Mouse (Mus musculus): ENCODE measurements around the gene Hpse2. TPM values are rescaled to one million over a fixed set of nuclear protein-coding genes. Genes with fewer than 3 reads are reported as not detected.
A peak's percentile ranks its signal among the peaks of the same experiment; 100 is the strongest.

Gene Hpse2
- polyA plus RNA-seq, 1 experiment: not detected

GRCm38 (mm10) chr19:42750196-42750595, 638.0 kb downstream of the Hpse2 start:
- TF ChIP-seq CTCF (IDR thresholded peaks at IDR 0.05; ENCODE audit: insufficient read depth, low read depth, low read length) (no peak), POLR2A (IDR thresholded peaks at IDR 0.05; ENCODE audit: insufficient read depth, low read depth, low read length) (no peak)
- Histone ChIP-seq H3K27ac (ENCODE audit: insufficient read depth, low read depth, low read length) (no peak overlapping the region), H3K4me3 (ENCODE audit: insufficient read depth, low read depth, low read length) (no peak overlapping the region), H3K4me1 (ENCODE audit: control insufficient read depth, insufficient read depth, low read length) (peaks cover 10% of the 10 kb centered on the region)
- 94% methylated on average over 11 of the region's 11 CpGs for WGBS

- Histone ChIP-seq H3K4me3 (ENCODE audit: insufficient read depth, low read depth, low read length) (no peak overlapping the region), H3K27ac (ENCODE audit: insufficient read depth, low read depth, low read length) (no peak overlapping the region), H3K4me1 (ENCODE audit: control insufficient read depth, insufficient read depth, low read length) (peaks cover 6% of the 10 kb centered on the region)
- whole genome bisulfite sequencing: 92% methylated on average over 8 of the region's 8 CpGs
- no peak for TF ChIP-seq CTCF (IDR thresholded peaks at IDR 0.05; ENCODE audit: insufficient read depth, low read depth, low read length)
- no peak for TF ChIP-seq POLR2A (IDR thresholded peaks at IDR 0.05; ENCODE audit: insufficient read depth, low read depth, low read length)
Observed at GRCm38 (mm10) chr19:42746702-42747101, 641.5 kb downstream of the Hpse2 start.

GRCm38 (mm10) chr19:42745869-42746224, 642.3 kb downstream of the Hpse2 start:
- Histone ChIP-seq H3K4me1 (ENCODE audit: control insufficient read depth, insufficient read depth, low read length) (peaks cover 10% of the 10 kb centered on the region), H3K27ac (ENCODE audit: insufficient read depth, low read depth, low read length) (no peak overlapping the region), H3K4me3 (ENCODE audit: insufficient read depth, low read depth, low read length) (no peak overlapping the region)
- no peak for TF ChIP-seq POLR2A (IDR thresholded peaks at IDR 0.05; ENCODE audit: insufficient read depth, low read depth, low read length)
- no peak for TF ChIP-seq CTCF (IDR thresholded peaks at IDR 0.05; ENCODE audit: insufficient read depth, low read depth, low read length)
- WGBS: 89% methylated on average over 4 of the region's 4 CpGs

- Histone ChIP-seq H3K27ac (ENCODE audit: insufficient read depth, low read depth, low read length) (no peak overlapping the region), H3K4me1 (ENCODE audit: control insufficient read depth, insufficient read depth, low read length) (peaks cover 10% of the 10 kb centered on the region), H3K4me3 (ENCODE audit: insufficient read depth, low read depth, low read length) (no peak overlapping the region)
- 71% methylated on average over 9 of the region's 9 CpGs for WGBS
- TF ChIP-seq CTCF (IDR thresholded peaks at IDR 0.05; ENCODE audit: insufficient read depth, low read depth, low read length): no peak
- no peak for TF ChIP-seq POLR2A (IDR thresholded peaks at IDR 0.05; ENCODE audit: insufficient read depth, low read depth, low read length)
Observed at GRCm38 (mm10) chr19:42745084-42745868, 642.9 kb downstream of the Hpse2 start.

- TF ChIP-seq CTCF (IDR thresholded peaks at IDR 0.05; ENCODE audit: insufficient read depth, low read depth, low read length) (peak; percentile 64), POLR2A (IDR thresholded peaks at IDR 0.05; ENCODE audit: insufficient read depth, low read depth, low read length) (no peak)
- WGBS: 18% methylated on average over 4 of the region's 4 CpGs
Observed at GRCm38 (mm10) chr19:42744162-42744586, 644.0 kb downstream of the Hpse2 start.

GRCm38 (mm10) chr19:42743261-42743660, 644.9 kb downstream of the Hpse2 start:
- H3K4me3 ChIP-seq (ENCODE audit: insufficient read depth, low read depth, low read length): no peak overlapping the region
- TF ChIP-seq POLR2A (IDR thresholded peaks at IDR 0.05; ENCODE audit: insufficient read depth, low read depth, low read length): no peak
- TF ChIP-seq CTCF (IDR thresholded peaks at IDR 0.05; ENCODE audit: insufficient read depth, low read depth, low read length): no peak
- 45% methylated on average over 16 of the region's 16 CpGs for WGBS
- no peak overlapping the region for H3K27ac ChIP-seq (ENCODE audit: insufficient read depth, low read depth, low read length)
- H3K4me1 ChIP-seq (ENCODE audit: control insufficient read depth, insufficient read depth, low read length): peaks cover 10% of the 10 kb centered on the region

More at GRCm38 (mm10) chr19:42744162-42744586, 644.0 kb downstream of the Hpse2 start:
- Histone ChIP-seq H3K27ac (ENCODE audit: insufficient read depth, low read depth, low read length) (no peak overlapping the region), H3K4me3 (ENCODE audit: insufficient read depth, low read depth, low read length) (no peak overlapping the region), H3K4me1 (ENCODE audit: control insufficient read depth, insufficient read depth, low read length) (peaks cover 10% of the 10 kb centered on the region)

GRCm38 (mm10) chr19:42741884-42742283, 646.3 kb downstream of the Hpse2 start:
- no peak for TF ChIP-seq POLR2A (IDR thresholded peaks at IDR 0.05; ENCODE audit: insufficient read depth, low read depth, low read length)
- no peak for TF ChIP-seq CTCF (IDR thresholded peaks at IDR 0.05; ENCODE audit: insufficient read depth, low read depth, low read length)
- peaks cover 15% of the 10 kb centered on the region for H3K4me1 ChIP-seq (ENCODE audit: control insufficient read depth, insufficient read depth, low read length)
- WGBS: 85% methylated on average over 14 of the region's 14 CpGs
- no peak overlapping the region for H3K4me3 ChIP-seq (ENCODE audit: insufficient read depth, low read depth, low read length)
- H3K27ac ChIP-seq (ENCODE audit: insufficient read depth, low read depth, low read length): no peak overlapping the region

GRCm38 (mm10) chr19:42740163-42740899, 647.8 kb downstream of the Hpse2 start:
- no peak overlapping the region for H3K4me3 ChIP-seq (ENCODE audit: insufficient read depth, low read depth, low read length)
- TF ChIP-seq CTCF (IDR thresholded peaks at IDR 0.05; ENCODE audit: insufficient read depth, low read depth, low read length) (no peak), POLR2A (IDR thresholded peaks at IDR 0.05; ENCODE audit: insufficient read depth, low read depth, low read length) (no peak)
- H3K4me1 ChIP-seq (ENCODE audit: control insufficient read depth, insufficient read depth, low read length): peaks cover 15% of the 10 kb centered on the region
- 91% methylated on average over 8 of the region's 8 CpGs for WGBS
- no peak overlapping the region for H3K27ac ChIP-seq (ENCODE audit: insufficient read depth, low read depth, low read length)

GRCm38 (mm10) chr19:42739734-42740133, 648.4 kb downstream of the Hpse2 start:
- WGBS: 92% methylated on average over 6 of the region's 6 CpGs
- TF ChIP-seq CTCF (IDR thresholded peaks at IDR 0.05; ENCODE audit: insufficient read depth, low read depth, low read length): no peak

More at GRCm38 (mm10) chr19:42739734-42740133, 648.4 kb downstream of the Hpse2 start:
- Histone ChIP-seq H3K27ac (ENCODE audit: insufficient read depth, low read depth, low read length) (no peak overlapping the region), H3K4me3 (ENCODE audit: insufficient read depth, low read depth, low read length) (no peak overlapping the region), H3K4me1 (ENCODE audit: control insufficient read depth, insufficient read depth, low read length) (peaks cover 15% of the 10 kb centered on the region)

Measured in olfactory bulb, adult 2 months (tissue).